Mouse (Mus musculus) midbrain, embryonic 10.5 days (tissue): ENCODE measurements at regions not wholly inside any gene's neighbourhood (a gene's known extent, or its start where the extent isn't known, plus 50 kb on each side); places are given as distances from the start of the nearest gene placed in this dataset.

ENCODE experiments used
- DNase-seq: peaks from one replicate; pipeline ENCODE4 v3.0.0-alpha.2; 2017; ENCODE audit warnings: low spot score
- H3K27ac ChIP-seq: fragments of 300-500 bp; sonication (generic); replicated peaks from 2 replicates; pipeline ENCODE4 v1.5.1; 2016; ENCODE audit warnings: mild to moderate bottlenecking
- H3K27me3 ChIP-seq: fragments of 300-500 bp; sonication (generic); 2 replicates; pipeline ENCODE4 v1.6.1; 2016; ENCODE audit warnings: low read depth, mild to moderate bottlenecking; ENCODE audit not compliant: poor library complexity, severe bottlenecking
- H3K36me3 ChIP-seq: fragments of 300-500 bp; sonication (generic); 2 replicates; pipeline ENCODE4 v1.6.1; 2016; ENCODE audit warnings: mild to moderate bottlenecking, moderate library complexity
- H3K4me1 ChIP-seq: fragments of 300-500 bp; sonication (generic); 2 replicates; pipeline ENCODE4 v1.6.1; 2016
- H3K4me3 ChIP-seq: fragments of 300-500 bp; sonication (generic); 2 replicates; pipeline ENCODE4 v1.5.1; 2016; ENCODE audit warnings: mild to moderate bottlenecking, moderate library complexity
- H3K9me3 ChIP-seq: fragments of 300-500 bp; sonication (generic); replicated peaks from 2 replicates; pipeline ENCODE4 v1.6.1; 2016; ENCODE audit warnings: mild to moderate bottlenecking
- WGBS: fragments of 180-500 bp; shearing (Covaris S2); methylation state at CpG from one replicate; pipeline ENCODE4 v1.1.7; 2016; 5-methylcytosine and 5-hydroxymethylcytosine counted together

DNA sequence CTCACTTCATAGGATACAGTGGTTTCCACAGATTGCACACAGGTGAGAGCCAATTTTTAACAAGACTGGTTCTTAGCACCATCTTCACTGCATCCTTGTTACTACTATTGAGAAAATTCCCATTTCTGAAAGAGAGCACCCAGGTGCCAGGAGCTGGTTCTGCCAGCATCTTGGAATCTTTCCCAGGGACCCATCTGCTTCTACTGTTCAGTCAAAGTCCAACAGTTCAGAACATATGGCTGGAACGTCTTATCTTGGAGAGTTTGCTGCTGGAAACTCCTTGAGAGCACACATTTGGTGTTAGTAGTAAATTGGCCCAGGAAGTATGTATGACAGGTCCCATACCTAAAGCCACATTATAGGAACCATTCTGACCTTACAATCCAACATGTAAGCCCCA, 402.7 kb upstream of the 4933412E24Rik start:
- Histone ChIP-seq H3K9me3 (no peaks in the 10 kb centered on the region), H3K27me3 (no peaks in the 10 kb centered on the region), H3K4me3 (no peak overlapping the region), H3K4me1 (no peaks in the 10 kb centered on the region), H3K36me3 (no peaks in the 10 kb centered on the region), H3K27ac (no peak overlapping the region)
- no peak for DNase-seq
- 82% methylated on average over 1 of the region's 1 CpGs for WGBS

DNA sequence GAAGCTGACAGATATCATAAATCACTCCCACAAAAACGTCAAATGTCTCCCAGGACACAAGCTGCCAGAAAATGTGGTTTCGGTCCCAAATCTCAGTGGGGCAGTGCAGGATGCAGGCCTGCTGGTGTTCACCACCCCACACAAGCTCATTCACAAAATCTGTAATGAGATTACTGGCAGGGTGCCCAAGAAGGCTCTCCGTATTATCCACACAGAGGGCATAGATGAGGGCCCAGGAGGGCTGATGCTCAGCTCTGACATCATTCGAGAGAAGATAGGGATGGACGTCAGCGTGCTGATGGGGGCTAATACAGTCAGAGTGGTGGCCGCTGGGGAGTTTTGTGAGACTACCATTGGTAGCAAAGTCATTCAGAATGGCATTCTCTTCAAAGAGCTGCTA, 375.9 kb upstream of the 4933412E24Rik start:
- no peak overlapping the region for H3K4me3 ChIP-seq
- H3K4me1 ChIP-seq = no peaks in the 10 kb centered on the region
- H3K9me3 ChIP-seq = no peaks in the 10 kb centered on the region
- H3K27me3 ChIP-seq = no peaks in the 10 kb centered on the region
- H3K36me3 ChIP-seq = no peaks in the 10 kb centered on the region
- no peak for DNase-seq
- H3K27ac ChIP-seq = no peak overlapping the region
- 89% methylated on average over 7 of the region's 7 CpGs for WGBS

DNA sequence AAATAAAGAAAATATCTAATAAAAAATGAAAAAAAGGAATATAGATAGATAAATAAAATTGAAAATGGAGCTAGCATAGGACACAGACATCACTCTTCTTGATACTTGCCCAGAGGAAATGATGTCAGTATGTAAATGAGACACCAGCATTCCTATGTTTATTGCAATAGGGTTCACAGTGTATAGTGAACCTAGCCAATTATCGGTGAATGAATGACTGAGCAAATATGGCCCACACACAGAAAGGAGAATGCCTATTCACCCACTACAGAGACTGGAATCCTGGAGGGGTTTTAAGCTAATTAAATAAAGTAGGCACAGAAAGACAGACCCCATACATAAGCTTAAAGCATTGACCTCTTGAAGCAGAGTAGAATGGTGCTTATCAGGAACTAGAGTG, 373.9 kb upstream of the 4933412E24Rik start:
- Histone ChIP-seq H3K4me1 (no peaks in the 10 kb centered on the region), H3K4me3 (no peak overlapping the region), H3K27ac (no peak overlapping the region), H3K27me3 (no peaks in the 10 kb centered on the region), H3K9me3 (no peaks in the 10 kb centered on the region), H3K36me3 (no peaks in the 10 kb centered on the region)
- no peak for DNase-seq
- WGBS = 75% methylated on average over 1 of the region's 1 CpGs

DNA sequence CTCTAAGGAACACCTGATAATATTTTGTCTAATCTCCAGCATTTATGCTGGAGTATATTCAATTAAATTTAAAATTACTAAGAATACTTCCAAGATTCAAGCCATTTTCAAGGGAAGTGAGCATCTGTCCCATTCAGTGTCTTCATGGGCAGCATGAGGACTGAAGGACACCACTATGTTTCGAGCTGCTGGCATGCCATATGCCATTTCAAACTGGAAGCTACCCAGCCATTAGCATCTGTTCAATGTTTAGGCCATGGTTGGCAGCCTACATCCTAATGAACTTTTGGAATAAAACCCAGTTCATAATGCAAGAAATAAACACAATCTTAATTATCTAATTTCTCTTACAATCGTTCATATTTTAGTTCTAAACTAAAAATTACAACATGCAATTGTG, 371.5 kb upstream of the 4933412E24Rik start:
- Histone ChIP-seq H3K36me3 (no peaks in the 10 kb centered on the region), H3K4me3 (no peak overlapping the region), H3K27ac (no peak overlapping the region), H3K9me3 (no peaks in the 10 kb centered on the region), H3K27me3 (no peaks in the 10 kb centered on the region), H3K4me1 (no peaks in the 10 kb centered on the region)
- no peak for DNase-seq
- WGBS = 91% methylated on average over 2 of the region's 2 CpGs
